Mouse (Mus musculus) liver, postnatal 0 days (tissue): Measurements from ENCODE around the gene Omd.
A peak's percentile ranks its signal among the peaks of the same experiment; 100 is the strongest.

Experiments
- CTCF ChIP-seq: sonication (generic); IDR thresholded peaks from 2 replicates; pipeline ENCODE4 v1.5.1; 2016; ENCODE audit warnings: antibody characterized with exemption, low read depth
- EP300 ChIP-seq: IDR thresholded peaks from 2 replicates; pipeline ENCODE4 v1.6.1; 2016; ENCODE audit warnings: antibody characterized with exemption, low read depth, mild to moderate bottlenecking

DNA sequence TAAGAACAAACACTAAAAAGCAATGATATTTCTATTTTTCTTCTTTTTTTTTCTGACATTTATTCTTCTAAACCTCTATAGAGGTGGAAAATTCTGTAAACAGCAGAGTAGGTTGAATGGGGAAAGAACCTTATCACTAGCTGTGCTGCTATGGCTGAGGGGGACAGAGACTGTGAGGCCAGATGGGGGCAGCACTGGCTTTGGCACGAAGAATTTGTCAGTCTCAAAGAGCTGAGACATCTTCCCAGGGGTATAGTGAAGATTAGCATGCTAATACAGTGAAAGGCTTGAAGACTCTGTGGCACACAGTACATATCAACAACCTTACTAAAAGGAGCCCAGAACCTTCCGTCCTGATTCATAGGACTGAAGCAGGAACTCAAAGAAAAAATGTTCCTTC, 23.1 kb upstream of the Omd start:
- TF ChIP-seq CTCF, result peak; percentile 65
- no peak for TF ChIP-seq EP300
